Mouse (Mus musculus): ENCODE data around the gene Grip1. TPM values are rescaled to one million over a fixed set of nuclear protein-coding genes. Genes with fewer than 3 reads are reported as not detected.
A peak's percentile ranks its signal among the peaks of the same experiment; 100 is the strongest.
"Not testable (repeated sequence)": the region's sequence is repeated elsewhere in the genome, so short reads cannot be mapped to it uniquely, and the experiment has no call there.

Gene Grip1
- total and polyA plus RNA-seq, 2 experiments from 2014 or later: 0.38 to 0.67 TPM

- Histone ChIP-seq H3K27me3 (ENCODE audit: control insufficient read depth, insufficient read depth, low read length) (no peaks in the 10 kb centered on the region), H3K36me3 (replicated peaks; ENCODE audit: control insufficient read depth, insufficient read depth, low read length) (peaks cover 8% of the 10 kb centered on the region; the same call in 1 of the 2 replicates), H3K4me3 (ENCODE audit: low read depth, low read length) (peak within 1 kb of the TSS; percentile 76), H3K9me3 (replicated peaks; ENCODE audit: control insufficient read depth, low read length) (no peaks in the 10 kb centered on the region), H3K4me2 (ENCODE audit: low read depth, low read length) (peak within 1 kb of the TSS; percentile 69), H3K9ac (replicated peaks; ENCODE audit: low read depth, low read length) (peak within 1 kb of the TSS; percentile 73), H3K4me1 (ENCODE audit: control insufficient read depth, insufficient read depth) (0 out of 2 replicates have a peak, but pooled peaks cover 3% of the 10 kb centered on the region), H3K27ac (ENCODE audit: low read depth) (peak within 1 kb of the TSS; percentile 89)
- ATAC-seq (ENCODE audit: insufficient read depth, low read depth) (peak; percentile 99), DNase-seq (ENCODE audit: low spot score) (peak; percentile 97)
- WGBS: under 1% methylated on average over 55 of the region's 55 CpGs
- TF ChIP-seq EP300 (IDR thresholded peaks at IDR 0.05; ENCODE audit: low read depth) (no peak), CTCF (IDR thresholded peaks at IDR 0.05; ENCODE audit: low read depth) (no peak)
These were observed 659.1 kb downstream of the Grip1 start, which contains the start of gene Helb for GRCm38 (mm10) chr10:120112507-120113396. Gene Helb (minus strand): TSS chr10:120112987.

GRCm38 (mm10) chr10:120113482-120113881 lies 659.9 kb downstream of the Grip1 start:
- Histone ChIP-seq H3K4me3 (ENCODE audit: low read depth, low read length) (peak overlapping the region; percentile 76), H3K27ac (ENCODE audit: low read depth) (peak overlapping the region; percentile 65; the same call in 1 of the 2 replicates), H3K4me2 (ENCODE audit: low read depth, low read length) (peak overlapping the region; percentile 69)
- 60% methylated on average over 9 of the region's 9 CpGs for WGBS
- H3K9me3 ChIP-seq (replicated peaks; ENCODE audit: control insufficient read depth, low read length); ATAC-seq (ENCODE audit: insufficient read depth, low read depth); DNase-seq (ENCODE audit: low spot score); H3K36me3 ChIP-seq (replicated peaks; ENCODE audit: control insufficient read depth, insufficient read depth, low read length); H3K9ac ChIP-seq (replicated peaks; ENCODE audit: low read depth, low read length); H3K27me3 ChIP-seq (ENCODE audit: control insufficient read depth, insufficient read depth, low read length); H3K4me1 ChIP-seq (ENCODE audit: control insufficient read depth, insufficient read depth): not testable (repeated sequence)

GRCm38 (mm10) chr10:120113980-120114379 lies 660.4 kb downstream of the Grip1 start:
- ATAC-seq (ENCODE audit: insufficient read depth, low read depth): no peak
- TF ChIP-seq EP300 (IDR thresholded peaks at IDR 0.05; ENCODE audit: low read depth) (no peak), CTCF (IDR thresholded peaks at IDR 0.05; ENCODE audit: low read depth) (no peak)
- no peak overlapping the region for H3K4me3 ChIP-seq (ENCODE audit: low read depth, low read length)
- no peaks in the 10 kb centered on the region for H3K27me3 ChIP-seq (ENCODE audit: control insufficient read depth, insufficient read depth, low read length)
- DNase-seq (ENCODE audit: low spot score): no peak
- no peak overlapping the region for H3K4me2 ChIP-seq (ENCODE audit: low read depth, low read length)
- 85% methylated on average over 6 of the region's 6 CpGs for WGBS
- no peaks in the 10 kb centered on the region for H3K36me3 ChIP-seq (replicated peaks; ENCODE audit: control insufficient read depth, insufficient read depth, low read length)
- no peak overlapping the region for H3K9ac ChIP-seq (replicated peaks; ENCODE audit: low read depth, low read length)
- no peak overlapping the region for H3K27ac ChIP-seq (ENCODE audit: low read depth)
- H3K9me3 ChIP-seq (replicated peaks; ENCODE audit: control insufficient read depth, low read length): no peaks in the 10 kb centered on the region
- H3K4me1 ChIP-seq (ENCODE audit: control insufficient read depth, insufficient read depth): 0 out of 2 replicates have a peak, but pooled peaks cover 3% of the 10 kb centered on the region

GRCm38 (mm10) chr10:120114493-120114892 lies 660.9 kb downstream of the Grip1 start:
- Histone ChIP-seq H3K4me1 (ENCODE audit: control insufficient read depth, insufficient read depth) (0 out of 2 replicates have a peak, but pooled peaks cover 3% of the 10 kb centered on the region), H3K9ac (replicated peaks; ENCODE audit: low read depth, low read length) (no peak overlapping the region), H3K27ac (ENCODE audit: low read depth) (no peak overlapping the region), H3K4me3 (ENCODE audit: low read depth, low read length) (no peak overlapping the region), H3K4me2 (ENCODE audit: low read depth, low read length) (no peak overlapping the region), H3K9me3 (replicated peaks; ENCODE audit: control insufficient read depth, low read length) (no peaks in the 10 kb centered on the region), H3K27me3 (ENCODE audit: control insufficient read depth, insufficient read depth, low read length) (no peaks in the 10 kb centered on the region), H3K36me3 (replicated peaks; ENCODE audit: control insufficient read depth, insufficient read depth, low read length) (no peaks in the 10 kb centered on the region)
- DNase-seq (ENCODE audit: low spot score) (no peak), ATAC-seq (ENCODE audit: insufficient read depth, low read depth) (no peak)
- 65% methylated on average over 7 of the region's 7 CpGs for WGBS
- TF ChIP-seq CTCF (IDR thresholded peaks at IDR 0.05; ENCODE audit: low read depth): no peak
- no peak for TF ChIP-seq EP300 (IDR thresholded peaks at IDR 0.05; ENCODE audit: low read depth)

GRCm38 (mm10) chr10:120115249-120115648 lies 661.6 kb downstream of the Grip1 start:
- H3K9ac ChIP-seq (replicated peaks; ENCODE audit: low read depth, low read length): no peak overlapping the region
- TF ChIP-seq CTCF (IDR thresholded peaks at IDR 0.05; ENCODE audit: low read depth) (no peak), EP300 (IDR thresholded peaks at IDR 0.05; ENCODE audit: low read depth) (no peak)
- ATAC-seq (ENCODE audit: insufficient read depth, low read depth) (no peak), DNase-seq (ENCODE audit: low spot score) (no peak)
- no peak overlapping the region for H3K27ac ChIP-seq (ENCODE audit: low read depth)
- no peaks in the 10 kb centered on the region for H3K36me3 ChIP-seq (replicated peaks; ENCODE audit: control insufficient read depth, insufficient read depth, low read length)
- no peak overlapping the region for H3K4me3 ChIP-seq (ENCODE audit: low read depth, low read length)
- H3K4me2 ChIP-seq (ENCODE audit: low read depth, low read length): no peak overlapping the region
- H3K27me3 ChIP-seq (ENCODE audit: control insufficient read depth, insufficient read depth, low read length): no peaks in the 10 kb centered on the region
- H3K4me1 ChIP-seq (ENCODE audit: control insufficient read depth, insufficient read depth): 0 out of 2 replicates have a peak, but pooled peaks cover 3% of the 10 kb centered on the region
- 100% methylated on average over 1 of the region's 1 CpGs for WGBS
- no peaks in the 10 kb centered on the region for H3K9me3 ChIP-seq (replicated peaks; ENCODE audit: control insufficient read depth, low read length)

Measured in heart, postnatal 0 days (tissue).